ENCODE assay signal across 15 mouse cellular contexts in the genomic region with DNA sequence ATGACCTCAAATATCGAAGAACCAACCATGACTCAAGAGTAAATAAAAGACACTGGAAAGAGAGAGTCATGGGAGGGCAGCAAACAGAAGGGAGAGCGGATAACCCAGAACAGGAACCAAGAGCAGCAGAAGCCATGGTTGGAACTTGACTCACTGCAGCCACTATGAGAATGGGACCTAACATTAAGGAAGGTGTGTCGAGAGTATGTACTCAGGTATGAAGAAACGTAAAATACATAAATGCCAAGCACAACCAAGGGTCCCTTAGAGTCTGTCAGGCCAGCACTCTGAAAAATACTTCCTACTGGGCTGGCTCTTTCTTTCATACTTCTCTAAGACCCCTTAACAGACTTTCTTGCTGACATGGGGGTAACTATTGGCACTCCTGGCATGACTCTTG.
"Had no signal": no experiment of that assay in that cellular context is flagged by ENCODE, and none has a peak within 500 bp of the region (broad histone marks: within the 10 kb centered on the region; RNA-seq: fewer than 3 reads in every experiment).

No protein-coding gene starts in this region.

- H3K27me3 ChIP-seq: neural tube, embryonic 13.5 days; neural tube, embryonic 15.5 days; stomach, embryonic 15.5 days had no signal

- H3K4me2 ChIP-seq: neural tube, embryonic 13.5 days; neural tube, embryonic 15.5 days; stomach, embryonic 15.5 days had no signal

- H3K27ac ChIP-seq: neural tube, embryonic 13.5 days; neural tube, embryonic 15.5 days; stomach, embryonic 15.5 days had no signal

- H3K36me3 ChIP-seq: neural tube, embryonic 13.5 days; neural tube, embryonic 15.5 days; stomach, embryonic 15.5 days had no signal

- H3K9me3 ChIP-seq: neural tube, embryonic 13.5 days; neural tube, embryonic 15.5 days; stomach, embryonic 15.5 days had no signal

- H3K4me3 ChIP-seq: neural tube, embryonic 13.5 days; neural tube, embryonic 15.5 days; stomach, embryonic 15.5 days had no signal

- H3K4me1 ChIP-seq: neural tube, embryonic 15.5 days had no signal

- DNase-seq: retina, postnatal 1 day; right cerebral cortex, adult 18-20 months; right cerebral cortex, postnatal 14 days; right cerebral cortex, postnatal 25 days; right cerebral cortex, postnatal 4 days; spleen, adult 18-20 months; thymus, adult 18-20 months; thymus, adult 2 months; thymus, postnatal 14 days; thymus, postnatal 25 days; thymus, postnatal 36 days; thymus, postnatal 4 days had no signal

- H3K9ac ChIP-seq: neural tube, embryonic 13.5 days; neural tube, embryonic 15.5 days; stomach, embryonic 15.5 days had no signal
